Comparison of ENCODE assay signal across 16 mouse cellular contexts in the genomic region with DNA sequence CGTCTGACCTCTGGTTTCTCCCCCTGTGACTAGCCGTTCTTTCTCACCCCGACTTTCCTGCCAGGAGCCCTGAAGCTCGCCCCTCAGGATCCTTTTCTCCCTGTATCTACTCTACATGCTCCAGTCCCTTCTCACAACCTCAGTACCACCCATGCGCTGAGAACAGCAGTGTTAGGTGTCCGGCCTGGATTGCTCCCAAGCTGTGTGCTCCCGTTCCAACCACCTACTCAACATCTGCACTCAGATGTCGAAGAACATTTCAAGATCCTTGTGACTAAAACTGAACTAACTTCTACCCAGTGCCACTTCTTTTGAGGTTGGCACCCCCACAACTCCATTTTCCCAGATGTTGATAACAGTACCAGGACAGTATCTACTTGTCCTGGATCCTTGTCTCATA. TPM values are rescaled to one million over a fixed set of nuclear protein-coding genes. Genes with fewer than 3 reads are reported as not detected.
"Had no signal": no experiment of that assay in that cellular context is flagged by ENCODE, and none has a peak within 500 bp of the region (broad histone marks: within the 10 kb centered on the region; RNA-seq: fewer than 3 reads in every experiment).

No protein-coding gene starts in this region.

- H3K27ac ChIP-seq: liver, embryonic 14.5 days; midbrain, embryonic 10.5 days; midbrain, embryonic 12.5 days; neural tube, embryonic 12.5 days; stomach, embryonic 15.5 days; stomach, postnatal 0 days had no signal

- H3K36me3 ChIP-seq: midbrain, embryonic 10.5 days; midbrain, embryonic 12.5 days; neural tube, embryonic 12.5 days; stomach, embryonic 15.5 days had no signal

- H3K4me1 ChIP-seq: midbrain, embryonic 12.5 days; neural tube, embryonic 12.5 days had no signal

- H3K4me2 ChIP-seq: lung, embryonic 14.5 days; midbrain, embryonic 12.5 days; neural tube, embryonic 12.5 days; stomach, embryonic 15.5 days had no signal

- DNase-seq: lung, adult 18-20 months; lung, embryonic 14.5 days; lung, postnatal 10 days; lung, postnatal 4 days; midbrain, embryonic 14.5 days; thymus, adult 2 months; thymus, postnatal 25 days; thymus, postnatal 4 days had no signal

- H3K9ac ChIP-seq: liver, embryonic 14.5 days; lung, embryonic 14.5 days; midbrain, embryonic 12.5 days; neural tube, embryonic 12.5 days; stomach, embryonic 15.5 days had no signal

- H3K9me3 ChIP-seq: midbrain, embryonic 10.5 days; midbrain, embryonic 12.5 days; neural tube, embryonic 12.5 days; stomach, embryonic 15.5 days had no signal

- H3K4me3 ChIP-seq: midbrain, embryonic 10.5 days; midbrain, embryonic 12.5 days; neural tube, embryonic 12.5 days; stomach, embryonic 15.5 days had no signal

- H3K27me3 ChIP-seq: midbrain, embryonic 12.5 days; neural tube, embryonic 12.5 days; stomach, embryonic 15.5 days had no signal

RNA-seq across cellular contexts. Expression of a gene that starts 30.4 kb away (rescaled TPM):
- total RNA-seq: megakaryocyte, adult 5-6 weeks; neutrophil, adult 5-6 weeks had no signal
